Mouse (Mus musculus) heart, embryonic 11.5 days (tissue): ENCODE results near the gene Pmepa1. TPM values are rescaled to one million over a fixed set of nuclear protein-coding genes. Genes with fewer than 3 reads are reported as not detected.

ENCODE experiments used
- ATAC-seq: fragments of 200-750 bp; cut with Nextera tagmentation; replicated peaks from 2 replicates; pipeline ENCODE4 v1.8.0; 2017; ENCODE audit warnings: moderate library complexity; ENCODE audit not compliant: insufficient number of reproducible peaks, low FRiP score, low TSS enrichment
- H3K27ac ChIP-seq: fragments of 300-500 bp; sonication (generic); 2 replicates; pipeline ENCODE4 v1.5.1; 2014; ENCODE audit warnings: mild to moderate bottlenecking, low read depth, low read length
- H3K27me3 ChIP-seq: fragments of 300-500 bp; sonication (generic); 2 replicates; pipeline ENCODE4 v1.6.1; 2014; ENCODE audit warnings: mild to moderate bottlenecking, low read length, mixed read lengths; ENCODE audit not compliant: control insufficient read depth, insufficient read depth
- H3K36me3 ChIP-seq: fragments of 300-500 bp; sonication (generic); 2 replicates; pipeline ENCODE4 v1.6.1; 2014; ENCODE audit warnings: mild to moderate bottlenecking, low read length, moderate library complexity, mixed read lengths; ENCODE audit not compliant: control insufficient read depth, insufficient read depth
- H3K4me1 ChIP-seq: fragments of 300-500 bp; sonication (generic); 2 replicates; pipeline ENCODE4 v1.6.1; 2014; ENCODE audit warnings: low read length; ENCODE audit not compliant: control insufficient read depth, insufficient read depth
- H3K4me2 ChIP-seq: fragments of 300-500 bp; sonication (generic); 2 replicates; pipeline ENCODE4 v1.6.1; 2014; ENCODE audit warnings: mild to moderate bottlenecking, moderate library complexity
- H3K4me3 ChIP-seq: fragments of 300-500 bp; sonication (generic); 2 replicates; pipeline ENCODE4 v1.5.1; 2014; ENCODE audit warnings: low read depth, low read length
- H3K9ac ChIP-seq: fragments of 300-500 bp; sonication (generic); 2 replicates; pipeline ENCODE4 v1.6.1; 2014; ENCODE audit warnings: mild to moderate bottlenecking, low read depth, low read length, moderate library complexity
- H3K9me3 ChIP-seq: fragments of 300-500 bp; sonication (generic); replicated peaks from 2 replicates; pipeline ENCODE4 v1.6.1; 2016; ENCODE audit warnings: low read length; ENCODE audit not compliant: control insufficient read depth
- WGBS: fragments of 180-500 bp; shearing (Covaris S2); extraction: QIAGEN DNeasy Blood & Tissue Kit; methylation state at CpG from one replicate; pipeline ENCODE4 v1.1.7; 2014; ENCODE audit not compliant: insufficient replicate concordance; 5-methylcytosine and 5-hydroxymethylcytosine counted together
- polyA plus RNA-seq: library from polyadenylated mRNA; unstranded; fragments of >200 nt; fragmentation: Nextera tagmentation; extraction: Ambion mirVana; gene quantifications from 2 replicates; pipeline ENCODE4 v1.2.1, GENCODE M21; 2014

Gene Pmepa1
- polyA plus RNA-seq, 1 experiment from 2014 or later = 4.7 TPM

DNA sequence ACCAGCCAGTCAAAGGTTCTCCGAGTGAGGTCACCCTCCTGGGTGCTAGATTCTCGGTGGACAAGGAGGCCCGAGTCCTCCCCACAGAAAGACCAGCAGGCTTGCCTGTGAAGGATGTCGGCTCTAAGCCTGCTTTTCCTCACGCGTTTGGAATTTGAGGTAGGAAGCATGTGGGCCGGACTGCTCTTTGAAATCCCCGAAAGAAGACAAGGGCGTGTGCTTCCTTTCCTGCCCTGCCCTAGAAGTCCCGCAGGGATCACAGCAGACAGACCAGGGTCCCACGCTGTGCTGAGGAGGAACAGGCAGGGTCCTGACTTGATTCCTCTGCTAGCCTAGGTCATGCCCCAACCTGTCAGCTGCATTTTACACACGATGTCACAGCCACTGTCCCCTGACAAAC is 28.7 kb upstream of the Pmepa1 start:
- peaks cover 8% of the 10 kb centered on the region for H3K27me3 ChIP-seq
- H3K4me2 ChIP-seq = no peak overlapping the region
- ATAC-seq = no peak
- no peaks in the 10 kb centered on the region for H3K9me3 ChIP-seq
- H3K4me3 ChIP-seq = no peak overlapping the region
- no peaks in the 10 kb centered on the region for H3K36me3 ChIP-seq
- 19% methylated on average over 12 of the region's 12 CpGs for WGBS
- peaks cover 12% of the 10 kb centered on the region for H3K4me1 ChIP-seq
- H3K27ac ChIP-seq = no peak overlapping the region
- H3K9ac ChIP-seq = no peak overlapping the region

- H3K27me3 ChIP-seq = peaks cover 4% of the 10 kb centered on the region
- no peak for ATAC-seq
- WGBS = 68% methylated on average over 28 of the region's 28 CpGs
- H3K27ac ChIP-seq = no peak overlapping the region
- H3K4me2 ChIP-seq = no peak overlapping the region
- no peak overlapping the region for H3K9ac ChIP-seq
- H3K4me3 ChIP-seq = no peak overlapping the region
- no peaks in the 10 kb centered on the region for H3K4me1 ChIP-seq
- H3K36me3 ChIP-seq = no peaks in the 10 kb centered on the region
- H3K9me3 ChIP-seq = peaks cover 3% of the 10 kb centered on the region; the same call in 1 of the 2 replicates
Measured at GRCm38 (mm10) chr2:173300663-173301630, 24.6 kb upstream of the Pmepa1 start.

GRCm38 (mm10) chr2:173296408-173296807 is 20.1 kb upstream of the Pmepa1 start:
- H3K27ac ChIP-seq = no peak overlapping the region
- 0 out of 2 replicates have a peak, but pooled peaks cover 2% of the 10 kb centered on the region for H3K27me3 ChIP-seq
- WGBS = 76% methylated on average over 9 of the region's 9 CpGs
- peaks cover 3% of the 10 kb centered on the region; the same call in 1 of the 2 replicates for H3K9me3 ChIP-seq
- no peak for ATAC-seq
- no peak overlapping the region for H3K9ac ChIP-seq
- H3K36me3 ChIP-seq = no peaks in the 10 kb centered on the region
- no peaks in the 10 kb centered on the region for H3K4me1 ChIP-seq
- H3K4me3 ChIP-seq = no peak overlapping the region
- H3K4me2 ChIP-seq = no peak overlapping the region

- Histone ChIP-seq H3K4me1 (no peaks in the 10 kb centered on the region), H3K4me3 (no peak overlapping the region), H3K27ac (no peak overlapping the region), H3K4me2 (no peak overlapping the region), H3K27me3 (0 out of 2 replicates have a peak, but pooled peaks cover 2% of the 10 kb centered on the region), H3K9ac (no peak overlapping the region), H3K36me3 (no peaks in the 10 kb centered on the region), H3K9me3 (no peaks in the 10 kb centered on the region)
- WGBS = 74% methylated on average over 6 of the region's 6 CpGs
- ATAC-seq = no peak
Measured at GRCm38 (mm10) chr2:173293042-173293441, 16.7 kb upstream of the Pmepa1 start.

GRCm38 (mm10) chr2:173292551-173292950 is 16.2 kb upstream of the Pmepa1 start:
- Histone ChIP-seq H3K4me3 (no peak overlapping the region), H3K9ac (no peak overlapping the region), H3K27me3 (0 out of 2 replicates have a peak, but pooled peaks cover 2% of the 10 kb centered on the region), H3K4me2 (no peak overlapping the region), H3K4me1 (no peaks in the 10 kb centered on the region), H3K36me3 (no peaks in the 10 kb centered on the region), H3K9me3 (no peaks in the 10 kb centered on the region), H3K27ac (no peak overlapping the region)
- WGBS = 83% methylated on average over 2 of the region's 2 CpGs
- ATAC-seq = no peak

DNA sequence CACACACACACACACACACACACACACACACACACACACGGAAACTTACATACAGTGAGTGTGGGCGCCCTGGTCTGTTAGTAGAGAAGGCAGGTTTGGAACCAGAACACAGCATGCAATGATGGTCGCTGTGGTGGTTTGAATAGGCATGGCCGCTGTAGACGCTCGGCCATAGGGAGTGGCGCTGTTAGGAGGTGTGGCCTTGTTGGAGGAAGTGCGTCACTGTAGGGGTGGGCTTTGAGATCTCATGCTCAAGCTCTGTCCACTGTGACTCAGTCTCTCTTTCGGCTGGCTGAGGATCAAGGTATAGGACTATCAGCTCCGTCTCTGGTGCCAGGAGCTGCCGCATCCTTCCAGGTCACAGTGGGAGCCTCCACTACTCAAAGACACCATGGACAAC is 14.6 kb upstream of the Pmepa1 start:
- 0 out of 2 replicates have a peak, but pooled peaks cover 2% of the 10 kb centered on the region for H3K27me3 ChIP-seq
- H3K9ac ChIP-seq = no peak overlapping the region
- no peak for ATAC-seq
- H3K36me3 ChIP-seq = no peaks in the 10 kb centered on the region
- H3K9me3 ChIP-seq = no peaks in the 10 kb centered on the region
- H3K4me2 ChIP-seq = no peak overlapping the region
- WGBS = 89% methylated on average over 11 of the region's 11 CpGs
- no peak overlapping the region for H3K27ac ChIP-seq
- H3K4me1 ChIP-seq = no peaks in the 10 kb centered on the region
- no peak overlapping the region for H3K4me3 ChIP-seq

DNA sequence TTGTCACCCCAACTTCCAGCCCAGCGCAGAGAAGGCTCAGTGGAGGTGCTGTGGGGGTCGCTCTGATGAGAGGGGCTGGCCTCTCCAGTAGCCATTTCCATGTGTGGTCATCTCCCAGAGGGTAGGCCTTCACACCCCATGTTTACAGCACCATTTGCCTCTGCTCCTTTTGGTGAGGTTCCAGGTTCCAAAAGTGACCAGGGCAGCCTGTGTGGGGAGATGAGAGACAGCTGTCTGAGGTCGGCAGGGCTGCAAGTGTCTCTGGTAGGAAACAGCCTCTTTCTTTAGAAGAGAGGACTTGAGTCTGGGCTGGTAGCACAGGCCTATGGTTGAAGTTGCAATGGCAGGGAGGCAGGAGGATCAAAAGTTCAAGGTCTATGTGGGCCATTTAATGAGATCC is 13.6 kb upstream of the Pmepa1 start:
- WGBS = 54% methylated on average over 3 of the region's 3 CpGs
- Histone ChIP-seq H3K27ac (no peak overlapping the region), H3K9ac (no peak overlapping the region), H3K9me3 (no peaks in the 10 kb centered on the region), H3K4me3 (no peak overlapping the region), H3K4me1 (no peaks in the 10 kb centered on the region), H3K4me2 (no peak overlapping the region), H3K27me3 (0 out of 2 replicates have a peak, but pooled peaks cover 2% of the 10 kb centered on the region), H3K36me3 (no peaks in the 10 kb centered on the region)
- ATAC-seq = no peak

GRCm38 (mm10) chr2:173285816-173286538 is 9.6 kb upstream of the Pmepa1 start:
- H3K36me3 ChIP-seq = no peaks in the 10 kb centered on the region
- peaks cover 3% of the 10 kb centered on the region; the same call in 1 of the 2 replicates for H3K4me1 ChIP-seq
- whole genome bisulfite sequencing = 80% methylated on average over 12 of the region's 12 CpGs
- no peaks in the 10 kb centered on the region for H3K9me3 ChIP-seq
- H3K4me3 ChIP-seq = no peak overlapping the region
- H3K9ac ChIP-seq = no peak overlapping the region
- H3K4me2 ChIP-seq = no peak overlapping the region
- ATAC-seq = no peak
- H3K27ac ChIP-seq = no peak overlapping the region
- H3K27me3 ChIP-seq = no peaks in the 10 kb centered on the region
